Mouse (Mus musculus): ENCODE results near the gene Tjp1. TPM values are rescaled to one million over a fixed set of nuclear protein-coding genes. Genes with fewer than 3 reads are reported as not detected.

Tjp1 gene
- polyA plus RNA-seq, 1 experiment from 2014 or later: 18.6 TPM

- H3K27ac ChIP-seq (replicated peaks; ENCODE audit: low read depth, low read length): peak overlapping the region; percentile 76
- H3K4me2 ChIP-seq (ENCODE audit: low read depth, low read length): peak overlapping the region; percentile 81
- under 1% methylated on average over 76 of the region's 92 CpGs for whole genome bisulfite sequencing
- DNase-seq (ENCODE audit: low spot score): peak; percentile 92
- H3K27me3 ChIP-seq (ENCODE audit: control insufficient read depth, insufficient read depth, low read length): no peaks in the 10 kb centered on the region
- H3K9me3 ChIP-seq (replicated peaks; ENCODE audit: control insufficient read depth, low read length): no peaks in the 10 kb centered on the region
- H3K36me3 ChIP-seq (replicated peaks; ENCODE audit: control insufficient read depth, insufficient read depth, low read depth, low read length): no peaks in the 10 kb centered on the region
- H3K4me3 ChIP-seq (ENCODE audit: low read depth, low read length): peak overlapping the region; percentile 83
- peak overlapping the region; percentile 76 for H3K9ac ChIP-seq (replicated peaks; ENCODE audit: low read length)
- ATAC-seq (replicated peaks; ENCODE audit: insufficient number of reproducible peaks, low FRiP score, low TSS enrichment, low read depth): peak; percentile 92
- no peaks in the 10 kb centered on the region for H3K4me1 ChIP-seq (ENCODE audit: control insufficient read depth, insufficient read depth, low read length)
Measured at GRCm38 (mm10) chr7:65370787-65371616, 156.6 kb downstream of the Tjp1 start.

- ATAC-seq (replicated peaks; ENCODE audit: insufficient number of reproducible peaks, low FRiP score, low TSS enrichment, low read depth) (peak; percentile 66), DNase-seq (ENCODE audit: low spot score) (peak; percentile 44)
- Histone ChIP-seq H3K9ac (replicated peaks; ENCODE audit: low read length) (peak overlapping the region; percentile 76), H3K4me1 (ENCODE audit: control insufficient read depth, insufficient read depth, low read length) (no peaks in the 10 kb centered on the region), H3K36me3 (replicated peaks; ENCODE audit: control insufficient read depth, insufficient read depth, low read depth, low read length) (no peaks in the 10 kb centered on the region), H3K27me3 (ENCODE audit: control insufficient read depth, insufficient read depth, low read length) (no peaks in the 10 kb centered on the region), H3K4me3 (ENCODE audit: low read depth, low read length) (peak overlapping the region; percentile 83), H3K9me3 (replicated peaks; ENCODE audit: control insufficient read depth, low read length) (no peaks in the 10 kb centered on the region), H3K4me2 (ENCODE audit: low read depth, low read length) (peak overlapping the region; percentile 81), H3K27ac (replicated peaks; ENCODE audit: low read depth, low read length) (peak overlapping the region; percentile 76)
- WGBS: under 1% methylated on average over 25 of the region's 46 CpGs
Measured at GRCm38 (mm10) chr7:65370381-65370786, 157.2 kb downstream of the Tjp1 start.

- Histone ChIP-seq H3K4me3 (ENCODE audit: low read depth, low read length) (peak overlapping the region; percentile 17), H3K36me3 (replicated peaks; ENCODE audit: control insufficient read depth, insufficient read depth, low read depth, low read length) (no peaks in the 10 kb centered on the region), H3K9me3 (replicated peaks; ENCODE audit: control insufficient read depth, low read length) (no peaks in the 10 kb centered on the region), H3K4me2 (ENCODE audit: low read depth, low read length) (peak overlapping the region; percentile 32), H3K9ac (replicated peaks; ENCODE audit: low read length) (peak overlapping the region; percentile 28; the same call in 1 of the 2 replicates), H3K27ac (replicated peaks; ENCODE audit: low read depth, low read length) (no peak overlapping the region), H3K27me3 (ENCODE audit: control insufficient read depth, insufficient read depth, low read length) (no peaks in the 10 kb centered on the region), H3K4me1 (ENCODE audit: control insufficient read depth, insufficient read depth, low read length) (no peaks in the 10 kb centered on the region)
- WGBS: 49% methylated on average over 5 of the region's 5 CpGs
- DNase-seq (ENCODE audit: low spot score): no peak
- ATAC-seq (replicated peaks; ENCODE audit: insufficient number of reproducible peaks, low FRiP score, low TSS enrichment, low read depth): no peak
Measured at GRCm38 (mm10) chr7:65369101-65369500, 158.5 kb downstream of the Tjp1 start.

- no peak for ATAC-seq (replicated peaks; ENCODE audit: insufficient number of reproducible peaks, low FRiP score, low TSS enrichment, low read depth)
Measured at GRCm38 (mm10) chr7:65367386-65368245, 160.0 kb downstream of the Tjp1 start.

GRCm38 (mm10) chr7:65366153-65366552 lies 161.4 kb downstream of the Tjp1 start:
- no peak for DNase-seq (ENCODE audit: low spot score)
- no peak for ATAC-seq (replicated peaks; ENCODE audit: insufficient number of reproducible peaks, low FRiP score, low TSS enrichment, low read depth)
- Histone ChIP-seq H3K9me3 (replicated peaks; ENCODE audit: control insufficient read depth, low read length) (no peaks in the 10 kb centered on the region), H3K27ac (replicated peaks; ENCODE audit: low read depth, low read length) (no peak overlapping the region), H3K9ac (replicated peaks; ENCODE audit: low read length) (no peak overlapping the region), H3K4me3 (ENCODE audit: low read depth, low read length) (no peak overlapping the region), H3K36me3 (replicated peaks; ENCODE audit: control insufficient read depth, insufficient read depth, low read depth, low read length) (no peaks in the 10 kb centered on the region), H3K4me2 (ENCODE audit: low read depth, low read length) (no peak overlapping the region), H3K4me1 (ENCODE audit: control insufficient read depth, insufficient read depth, low read length) (no peaks in the 10 kb centered on the region), H3K27me3 (ENCODE audit: control insufficient read depth, insufficient read depth, low read length) (no peaks in the 10 kb centered on the region)
- 16% methylated on average over 1 of the region's 1 CpGs for WGBS

More at GRCm38 (mm10) chr7:65367386-65368245, 160.0 kb downstream of the Tjp1 start:
- no peaks in the 10 kb centered on the region for H3K9me3 ChIP-seq (replicated peaks; ENCODE audit: control insufficient read depth, low read length)
- H3K4me2 ChIP-seq (ENCODE audit: low read depth, low read length): no peak overlapping the region
- no peaks in the 10 kb centered on the region for H3K27me3 ChIP-seq (ENCODE audit: control insufficient read depth, insufficient read depth, low read length)
- no peaks in the 10 kb centered on the region for H3K36me3 ChIP-seq (replicated peaks; ENCODE audit: control insufficient read depth, insufficient read depth, low read depth, low read length)
- DNase-seq (ENCODE audit: low spot score): no peak
- H3K27ac ChIP-seq (replicated peaks; ENCODE audit: low read depth, low read length): no peak overlapping the region
- H3K9ac ChIP-seq (replicated peaks; ENCODE audit: low read length): no peak overlapping the region
- H3K4me3 ChIP-seq (ENCODE audit: low read depth, low read length): no peak overlapping the region
- 77% methylated on average over 16 of the region's 16 CpGs for whole genome bisulfite sequencing
- H3K4me1 ChIP-seq (ENCODE audit: control insufficient read depth, insufficient read depth, low read length): no peaks in the 10 kb centered on the region

GRCm38 (mm10) chr7:65365560-65365959 lies 162.0 kb downstream of the Tjp1 start:
- H3K4me2 ChIP-seq (ENCODE audit: low read depth, low read length): no peak overlapping the region
- DNase-seq (ENCODE audit: low spot score) (no peak), ATAC-seq (replicated peaks; ENCODE audit: insufficient number of reproducible peaks, low FRiP score, low TSS enrichment, low read depth) (no peak)
- H3K4me1 ChIP-seq (ENCODE audit: control insufficient read depth, insufficient read depth, low read length): no peaks in the 10 kb centered on the region
- no peak overlapping the region for H3K9ac ChIP-seq (replicated peaks; ENCODE audit: low read length)
- H3K4me3 ChIP-seq (ENCODE audit: low read depth, low read length): no peak overlapping the region
- 85% methylated on average over 4 of the region's 4 CpGs for WGBS
- H3K27ac ChIP-seq (replicated peaks; ENCODE audit: low read depth, low read length): no peak overlapping the region
- no peaks in the 10 kb centered on the region for H3K9me3 ChIP-seq (replicated peaks; ENCODE audit: control insufficient read depth, low read length)
- no peaks in the 10 kb centered on the region for H3K27me3 ChIP-seq (ENCODE audit: control insufficient read depth, insufficient read depth, low read length)
- H3K36me3 ChIP-seq (replicated peaks; ENCODE audit: control insufficient read depth, insufficient read depth, low read depth, low read length): no peaks in the 10 kb centered on the region

- Histone ChIP-seq H3K4me2 (ENCODE audit: low read depth, low read length) (no peak overlapping the region), H3K4me1 (ENCODE audit: control insufficient read depth, insufficient read depth, low read length) (no peaks in the 10 kb centered on the region), H3K9ac (replicated peaks; ENCODE audit: low read length) (no peak overlapping the region), H3K27ac (replicated peaks; ENCODE audit: low read depth, low read length) (no peak overlapping the region), H3K27me3 (ENCODE audit: control insufficient read depth, insufficient read depth, low read length) (no peaks in the 10 kb centered on the region), H3K4me3 (ENCODE audit: low read depth, low read length) (no peak overlapping the region), H3K9me3 (replicated peaks; ENCODE audit: control insufficient read depth, low read length) (no peaks in the 10 kb centered on the region), H3K36me3 (replicated peaks; ENCODE audit: control insufficient read depth, insufficient read depth, low read depth, low read length) (no peaks in the 10 kb centered on the region)
- ATAC-seq (replicated peaks; ENCODE audit: insufficient number of reproducible peaks, low FRiP score, low TSS enrichment, low read depth) (no peak), DNase-seq (ENCODE audit: low spot score) (peak; percentile 37)
- WGBS: 59% methylated on average over 3 of the region's 3 CpGs
Measured at GRCm38 (mm10) chr7:65360278-65360677, 167.3 kb downstream of the Tjp1 start.

- H3K9ac ChIP-seq (replicated peaks; ENCODE audit: low read length): no peak overlapping the region
- 73% methylated on average over 8 of the region's 8 CpGs for WGBS
Measured at GRCm38 (mm10) chr7:65359774-65360173, 167.8 kb downstream of the Tjp1 start.

More at GRCm38 (mm10) chr7:65359774-65360173, 167.8 kb downstream of the Tjp1 start:
- H3K4me3 ChIP-seq (ENCODE audit: low read depth, low read length): no peak overlapping the region
- no peak overlapping the region for H3K4me2 ChIP-seq (ENCODE audit: low read depth, low read length)
- ATAC-seq (replicated peaks; ENCODE audit: insufficient number of reproducible peaks, low FRiP score, low TSS enrichment, low read depth) (no peak), DNase-seq (ENCODE audit: low spot score) (no peak)
- H3K27ac ChIP-seq (replicated peaks; ENCODE audit: low read depth, low read length): no peak overlapping the region
- H3K4me1 ChIP-seq (ENCODE audit: control insufficient read depth, insufficient read depth, low read length): no peaks in the 10 kb centered on the region
- no peaks in the 10 kb centered on the region for H3K9me3 ChIP-seq (replicated peaks; ENCODE audit: control insufficient read depth, low read length)
- no peaks in the 10 kb centered on the region for H3K36me3 ChIP-seq (replicated peaks; ENCODE audit: control insufficient read depth, insufficient read depth, low read depth, low read length)
- no peaks in the 10 kb centered on the region for H3K27me3 ChIP-seq (ENCODE audit: control insufficient read depth, insufficient read depth, low read length)

All from embryonic facial prominence, embryonic 11.5 days (tissue).